Mouse (Mus musculus) embryonic fibroblast, embryonic 13.5 days (primary cell): ENCODE measurements around the gene Gne.

Experiments
- CTCF ChIP-seq: IDR thresholded peaks from 2 replicates; pipeline ENCODE4 v1.5.1; 2011; ENCODE audit warnings: mild to moderate bottlenecking, control low read depth, low read length, moderate library complexity, borderline replicate concordance; ENCODE audit not compliant: insufficient read depth
- POLR2A ChIP-seq: IDR thresholded peaks from 2 replicates; pipeline ENCODE4 v1.6.1; 2011; ENCODE audit warnings: low read depth, mild to moderate bottlenecking, control low read depth, low read length, moderate library complexity

- TF ChIP-seq CTCF (no peak), POLR2A (no peak)
These were observed 26.8 kb upstream of the Gne start for GRCm38 (mm10) chr4:44110771-44111170.
